Mouse (Mus musculus) adrenal gland (tissue): ENCODE results near the gene Ccdc60.

ENCODE experiments used
- intact Hi-C: fragments of 180-260 bp; cut with DNase I; formaldehyde crosslinking; loops from one replicate; pipeline ENCODE4 v1.15.1; 2025

Gene Ccdc60

GRCm38 (mm10) chr5:116274365-116274764, 14.4 kb downstream of the Ccdc60 start:
- intact Hi-C loops, result no loop called here

DNA sequence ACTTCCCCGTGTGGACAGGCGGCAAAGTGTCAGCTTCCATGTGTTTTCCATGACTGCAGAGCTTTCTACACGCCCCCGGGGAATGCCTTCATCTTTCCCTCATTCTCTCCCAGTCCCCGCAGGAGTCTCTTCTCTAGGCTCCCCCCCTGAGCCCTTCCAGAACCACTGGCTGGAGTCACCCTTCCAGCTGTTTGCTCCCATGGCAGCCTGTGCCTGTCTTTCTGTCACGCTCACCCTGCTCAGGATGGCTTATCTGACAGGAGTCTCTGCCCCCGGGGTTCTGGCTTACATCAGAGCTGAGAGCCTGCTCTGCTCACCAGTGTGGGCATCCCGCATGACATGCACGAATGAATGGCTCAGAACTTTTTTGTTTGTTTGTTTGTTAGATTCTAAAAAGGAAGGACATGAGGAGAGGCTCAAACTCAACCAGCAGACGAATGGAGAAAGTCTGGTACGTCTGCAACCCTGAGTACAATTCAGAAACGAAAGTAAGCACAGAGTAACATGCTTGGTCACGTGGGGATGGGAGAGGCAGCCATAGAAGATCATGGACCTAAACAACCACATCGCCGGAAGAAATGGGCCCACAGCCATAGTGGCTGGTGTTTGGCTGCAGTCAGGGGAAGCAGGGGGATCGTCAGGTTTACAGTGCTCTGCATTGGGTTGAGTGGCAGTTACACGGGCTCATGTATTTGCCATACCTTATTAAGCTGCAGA, 17.1 kb downstream of the Ccdc60 start:
- intact Hi-C loops, result no loop called here

DNA sequence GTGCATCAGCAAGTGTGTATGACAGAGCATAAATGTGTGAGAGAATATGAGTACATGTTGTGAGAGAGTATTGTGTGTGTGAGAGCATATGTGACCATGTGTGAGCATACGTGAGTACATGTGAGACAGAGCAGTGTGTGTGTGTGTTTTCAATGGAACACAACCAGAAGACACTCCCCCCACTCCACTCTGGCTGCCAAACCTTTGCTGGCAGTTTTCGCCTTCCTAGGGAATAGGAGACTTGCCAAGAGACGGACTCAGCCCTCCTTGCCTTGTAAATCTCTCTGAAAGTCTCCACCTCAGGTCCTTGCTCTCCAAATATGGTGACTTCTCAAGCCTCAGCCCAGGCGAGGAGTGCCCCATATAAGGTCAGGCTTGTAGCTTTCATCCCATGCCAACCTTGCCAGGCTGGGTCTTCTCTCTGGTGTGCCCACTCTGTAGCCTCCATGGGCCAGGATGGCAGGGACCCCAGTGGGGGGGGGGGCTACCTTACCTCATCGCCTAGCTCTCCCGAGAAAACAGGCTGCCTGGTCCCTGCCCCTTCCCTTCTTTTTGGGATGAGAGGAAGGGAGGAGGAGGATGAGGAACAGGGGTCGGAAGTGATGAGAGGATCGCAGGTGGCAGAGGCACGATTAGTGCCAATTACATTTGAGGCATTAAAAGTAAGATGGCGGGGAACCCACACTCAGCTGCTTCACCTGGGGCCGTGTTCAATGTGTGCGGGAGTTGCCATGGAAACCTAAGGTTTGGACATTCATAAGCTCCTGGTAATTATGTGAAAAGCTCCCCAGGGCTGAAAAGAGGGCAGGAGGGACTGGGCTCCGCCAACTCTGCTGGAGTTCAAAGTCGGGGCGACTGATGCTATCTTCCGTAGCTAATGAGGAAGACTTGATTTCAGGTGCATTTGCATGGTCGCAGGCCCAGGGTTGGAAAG, 19.3 kb downstream of the Ccdc60 start:
- intact Hi-C loops, result no loop called here

GRCm38 (mm10) chr5:116262689-116263088, 26.1 kb downstream of the Ccdc60 start:
- intact Hi-C loops, result no loop called here

GRCm38 (mm10) chr5:116261944-116262343, 26.8 kb downstream of the Ccdc60 start:
- intact Hi-C loops, result no loop called here

- intact Hi-C loops, result no loop called here
Measured at GRCm38 (mm10) chr5:116260356-116260755, 28.4 kb downstream of the Ccdc60 start.

- intact Hi-C loops, result no loop called here
Measured at GRCm38 (mm10) chr5:116258321-116258860, 30.4 kb downstream of the Ccdc60 start.

GRCm38 (mm10) chr5:116253914-116254313, 34.9 kb downstream of the Ccdc60 start:
- intact Hi-C loops, result no loop called here

DNA sequence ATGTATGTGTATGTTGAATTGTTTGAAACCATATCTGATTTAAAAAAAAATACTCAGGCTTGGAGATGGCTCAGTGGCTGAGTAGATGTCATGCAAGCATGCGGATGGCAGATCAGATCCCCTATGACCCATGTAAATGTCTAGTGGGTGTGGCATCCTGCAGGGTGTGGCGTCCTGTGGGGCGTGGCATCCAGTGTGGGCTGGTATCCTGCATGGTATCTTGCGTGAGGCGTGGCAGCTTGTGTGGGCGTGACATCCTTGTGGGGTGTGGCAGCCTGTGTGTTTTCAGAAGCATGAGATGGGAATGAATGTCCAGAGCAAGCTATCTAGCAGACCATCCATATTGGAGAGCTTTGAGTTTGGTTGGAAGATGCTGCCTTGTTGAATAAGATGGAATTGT, 36.6 kb downstream of the Ccdc60 start:
- intact Hi-C loops, result no loop called here

- intact Hi-C loops, result no loop called here
Measured at GRCm38 (mm10) chr5:116246642-116247041, 42.1 kb downstream of the Ccdc60 start.

GRCm38 (mm10) chr5:116244476-116244875, 44.3 kb downstream of the Ccdc60 start:
- intact Hi-C loops, result no loop called here

- intact Hi-C loops, result no loop called here
Measured at GRCm38 (mm10) chr5:116243622-116244021, 45.2 kb downstream of the Ccdc60 start.

DNA sequence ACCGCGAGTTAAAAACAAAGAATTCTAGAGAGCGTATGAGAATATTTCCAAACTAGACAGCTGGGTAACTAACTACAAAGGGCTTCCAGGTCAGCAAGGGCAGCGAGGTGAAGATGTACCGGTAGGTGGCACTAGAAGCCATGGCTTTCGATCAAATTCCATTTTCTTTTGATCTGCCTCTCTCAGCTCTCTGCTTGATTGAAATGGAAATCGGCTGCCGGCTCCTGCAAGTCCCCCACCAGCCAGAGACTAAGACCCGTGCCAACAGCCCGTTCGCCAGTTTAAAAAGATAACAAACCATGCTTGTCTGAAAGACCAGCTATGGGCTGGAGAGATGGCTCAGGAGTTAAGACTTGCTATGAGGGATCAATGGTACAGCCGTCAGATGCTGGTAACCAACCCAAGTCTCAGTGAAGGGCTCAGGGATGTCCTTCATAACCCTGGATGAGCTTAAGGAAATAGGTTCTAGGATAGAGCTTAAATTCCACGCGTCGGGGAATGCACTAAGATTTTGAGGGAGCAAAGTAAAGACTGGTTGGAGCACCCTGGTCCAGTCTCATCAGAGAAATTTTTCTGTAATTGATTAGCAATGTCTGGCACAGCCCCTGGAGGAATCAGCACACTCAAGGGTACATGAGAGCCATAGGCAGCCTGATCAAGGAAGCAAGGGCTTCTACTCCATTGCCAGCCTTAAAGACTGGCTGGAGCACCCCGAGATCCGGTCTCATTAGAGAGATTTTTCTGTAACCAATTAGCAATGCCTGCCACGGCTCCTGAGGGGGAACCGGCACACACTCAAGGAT, 56.7 kb downstream of the Ccdc60 start:
- intact Hi-C loops, result loop anchor here (2.0 to 10.0 kb wide), 5 partner anchors 153 to 803 kb away; no protein-coding TSS in a partner anchor

- intact Hi-C loops, result no loop called here
Measured at GRCm38 (mm10) chr5:116228414-116228813, 60.4 kb downstream of the Ccdc60 start.

DNA sequence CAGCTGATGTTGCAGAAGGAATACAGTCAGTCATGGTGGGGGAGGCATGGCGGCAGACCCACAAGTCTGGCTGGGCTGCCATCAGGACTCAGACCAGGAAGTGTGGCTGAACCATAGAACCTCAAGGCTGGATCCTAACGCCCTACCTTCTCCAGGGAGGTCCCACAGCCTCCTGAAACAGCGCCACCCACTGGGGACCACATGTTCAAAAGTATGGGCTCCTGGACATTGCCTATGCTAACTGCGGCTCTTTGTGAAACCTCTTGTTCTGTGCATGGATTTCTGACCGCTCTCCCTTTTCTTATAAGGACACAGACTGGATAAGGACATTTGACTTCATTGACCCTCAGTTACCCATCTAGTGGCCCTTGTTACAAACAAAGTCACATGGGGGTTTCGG, 64.8 kb downstream of the Ccdc60 start:
- intact Hi-C loops, result no loop called here

- intact Hi-C loops, result no loop called here
Measured at GRCm38 (mm10) chr5:116221916-116222315, 66.9 kb downstream of the Ccdc60 start.

- intact Hi-C loops, result no loop called here
Measured at GRCm38 (mm10) chr5:116219288-116219687, 69.5 kb downstream of the Ccdc60 start.

GRCm38 (mm10) chr5:116212706-116213105, 76.1 kb downstream of the Ccdc60 start:
- intact Hi-C loops, result loop anchor here (5.0 kb wide), 1 partner anchor 175 kb away; no protein-coding TSS in a partner anchor

GRCm38 (mm10) chr5:116209378-116210091, 79.2 kb downstream of the Ccdc60 start:
- intact Hi-C loops, result loop anchor here (5.0 kb wide), 1 partner anchor 172 kb away; no protein-coding TSS in a partner anchor

- intact Hi-C loops, result no loop called here
Measured at GRCm38 (mm10) chr5:116208741-116209368, 79.9 kb downstream of the Ccdc60 start.
